Mouse (Mus musculus): ENCODE data around the gene Gm7029. TPM values are rescaled to one million over a fixed set of nuclear protein-coding genes. Genes with fewer than 3 reads are reported as not detected.
A peak's percentile ranks its signal among the peaks of the same experiment; 100 is the strongest.

Gm7029 gene
- polyA plus RNA-seq, 1 experiment from 2014 or later = not detected

GRCm38 (mm10) chr17:33909077-33909868 lies 35.6 kb downstream of the Gm7029 start, which contains the start of gene Daxx:
Gene Daxx, plus strand, starts transcription at chr17:33909414.
- WGBS (ENCODE audit: insufficient replicate concordance) = under 1% methylated on average over 68 of the region's 68 CpGs
- Histone ChIP-seq H3K9me3 (replicated peaks) (no peaks in the 10 kb centered on the region), H3K4me1 (peaks cover 55% of the 10 kb centered on the region), H3K9ac (peak within 1 kb of the TSS; percentile 90), H3K4me3 (peak within 1 kb of the TSS; percentile 80), H3K36me3 (peaks cover 39% of the 10 kb centered on the region), H3K27ac (peak within 1 kb of the TSS; percentile 91), H3K27me3 (replicated peaks) (no peaks in the 10 kb centered on the region), H3K4me2 (peak within 1 kb of the TSS; percentile 98)
- ATAC-seq = peak; percentile 93

- Histone ChIP-seq H3K27me3 (replicated peaks) (no peaks in the 10 kb centered on the region), H3K9ac (peak overlapping the region; percentile 90), H3K36me3 (peaks cover 45% of the 10 kb centered on the region), H3K4me3 (peak overlapping the region; percentile 80), H3K4me1 (peaks cover 56% of the 10 kb centered on the region), H3K9me3 (replicated peaks) (no peaks in the 10 kb centered on the region), H3K27ac (peak overlapping the region; percentile 91), H3K4me2 (peak overlapping the region; percentile 98)
- under 1% methylated on average over 14 of the region's 14 CpGs for WGBS (ENCODE audit: insufficient replicate concordance)
- ATAC-seq = no peak
Measured at GRCm38 (mm10) chr17:33909869-33910250, 36.2 kb downstream of the Gm7029 start.

- ATAC-seq = no peak
- Histone ChIP-seq H3K36me3 (peaks cover 49% of the 10 kb centered on the region), H3K27ac (peak overlapping the region; percentile 91), H3K9me3 (replicated peaks) (no peaks in the 10 kb centered on the region), H3K27me3 (replicated peaks) (no peaks in the 10 kb centered on the region), H3K9ac (peak overlapping the region; percentile 90), H3K4me1 (peaks cover 59% of the 10 kb centered on the region), H3K4me3 (peak overlapping the region; percentile 80), H3K4me2 (peak overlapping the region; percentile 98)
- 44% methylated on average over 11 of the region's 11 CpGs for WGBS (ENCODE audit: insufficient replicate concordance)
Measured at GRCm38 (mm10) chr17:33910346-33911051, 36.9 kb downstream of the Gm7029 start.

GRCm38 (mm10) chr17:33911052-33911812 lies 37.6 kb downstream of the Gm7029 start:
- no peak for ATAC-seq
- no peaks in the 10 kb centered on the region for H3K27me3 ChIP-seq (replicated peaks)

GRCm38 (mm10) chr17:33911813-33912414 lies 38.3 kb downstream of the Gm7029 start:
- WGBS (ENCODE audit: insufficient replicate concordance) = 92% methylated on average over 28 of the region's 28 CpGs
- peaks cover 51% of the 10 kb centered on the region for H3K36me3 ChIP-seq

More at GRCm38 (mm10) chr17:33911052-33911812, 37.6 kb downstream of the Gm7029 start:
- no peak overlapping the region for H3K4me3 ChIP-seq
- no peak overlapping the region for H3K9ac ChIP-seq
- peaks cover 49% of the 10 kb centered on the region for H3K36me3 ChIP-seq
- no peak overlapping the region; the same call in 1 of the 2 replicates for H3K27ac ChIP-seq
- 85% methylated on average over 31 of the region's 31 CpGs for WGBS (ENCODE audit: insufficient replicate concordance)
- H3K9me3 ChIP-seq (replicated peaks) = no peaks in the 10 kb centered on the region
- peaks cover 59% of the 10 kb centered on the region for H3K4me1 ChIP-seq
- H3K4me2 ChIP-seq = no peak overlapping the region

GRCm38 (mm10) chr17:33913264-33913663 lies 39.6 kb downstream of the Gm7029 start:
- Histone ChIP-seq H3K9me3 (replicated peaks) (peaks cover 16% of the 10 kb centered on the region), H3K4me1 (peaks cover 66% of the 10 kb centered on the region), H3K27ac (peak overlapping the region; percentile 7; the same call in 1 of the 2 replicates), H3K4me2 (no peak overlapping the region), H3K36me3 (peaks cover 65% of the 10 kb centered on the region), H3K27me3 (replicated peaks) (no peaks in the 10 kb centered on the region), H3K9ac (no peak overlapping the region), H3K4me3 (no peak overlapping the region)
- no peak for ATAC-seq
- 85% methylated on average over 10 of the region's 10 CpGs for WGBS (ENCODE audit: insufficient replicate concordance)

More at GRCm38 (mm10) chr17:33911813-33912414, 38.3 kb downstream of the Gm7029 start:
- ATAC-seq = no peak
- Histone ChIP-seq H3K4me1 (peaks cover 65% of the 10 kb centered on the region), H3K9me3 (replicated peaks) (peaks cover 2% of the 10 kb centered on the region; the same call in 1 of the 2 replicates), H3K27ac (no peak overlapping the region), H3K27me3 (replicated peaks) (no peaks in the 10 kb centered on the region), H3K9ac (no peak overlapping the region), H3K4me3 (no peak overlapping the region), H3K4me2 (no peak overlapping the region)

- peaks cover 66% of the 10 kb centered on the region for H3K4me1 ChIP-seq
- no peaks in the 10 kb centered on the region for H3K27me3 ChIP-seq (replicated peaks)
- peaks cover 68% of the 10 kb centered on the region for H3K36me3 ChIP-seq
- 0 out of 2 replicates have a peak overlapping the region, but pooled peaks have one; percentile 7 for H3K27ac ChIP-seq
- ATAC-seq = no peak
- H3K4me2 ChIP-seq = no peak overlapping the region
- H3K9me3 ChIP-seq (replicated peaks) = peaks cover 18% of the 10 kb centered on the region
- no peak overlapping the region for H3K4me3 ChIP-seq
- 84% methylated on average over 8 of the region's 8 CpGs for WGBS (ENCODE audit: insufficient replicate concordance)
- H3K9ac ChIP-seq = no peak overlapping the region
Measured at GRCm38 (mm10) chr17:33913905-33914304, 40.3 kb downstream of the Gm7029 start.

- WGBS (ENCODE audit: insufficient replicate concordance) = 71% methylated on average over 13 of the region's 13 CpGs
- peak overlapping the region; percentile 82 for H3K9ac ChIP-seq
- peaks cover 18% of the 10 kb centered on the region for H3K9me3 ChIP-seq (replicated peaks)
- H3K27me3 ChIP-seq (replicated peaks) = no peaks in the 10 kb centered on the region
- peak overlapping the region; percentile 87 for H3K27ac ChIP-seq
- H3K4me1 ChIP-seq = peaks cover 70% of the 10 kb centered on the region
- no peak for ATAC-seq
- H3K4me2 ChIP-seq = peak overlapping the region; percentile 97
- peaks cover 68% of the 10 kb centered on the region for H3K36me3 ChIP-seq
- H3K4me3 ChIP-seq = peak overlapping the region; percentile 74
Measured at GRCm38 (mm10) chr17:33914969-33915391, 41.3 kb downstream of the Gm7029 start.

GRCm38 (mm10) chr17:33915671-33916250 lies 42.1 kb downstream of the Gm7029 start, which contains the start of the genes Tapbp and Zbtb22:
Gene Tapbp, plus strand, starts transcription at chr17:33915899.
Gene Zbtb22, plus strand, starts transcription at chr17:33915904.
- Histone ChIP-seq H3K4me2 (peak within 1 kb of the TSS; percentile 97), H3K9ac (peak within 1 kb of the TSS; percentile 82), H3K9me3 (replicated peaks) (peaks cover 18% of the 10 kb centered on the region), H3K36me3 (peaks cover 64% of the 10 kb centered on the region), H3K4me1 (peaks cover 65% of the 10 kb centered on the region), H3K27me3 (replicated peaks) (no peaks in the 10 kb centered on the region), H3K4me3 (peak within 1 kb of the TSS; percentile 74), H3K27ac (peak within 1 kb of the TSS; percentile 87)
- WGBS (ENCODE audit: insufficient replicate concordance) = under 1% methylated on average over 33 of the region's 34 CpGs
- peak; percentile 86 for ATAC-seq

GRCm38 (mm10) chr17:33916294-33916693 lies 42.7 kb downstream of the Gm7029 start:
- Histone ChIP-seq H3K4me1 (peaks cover 66% of the 10 kb centered on the region), H3K4me3 (peak overlapping the region; percentile 74), H3K9me3 (replicated peaks) (peaks cover 18% of the 10 kb centered on the region), H3K36me3 (peaks cover 59% of the 10 kb centered on the region), H3K4me2 (peak overlapping the region; percentile 97), H3K27me3 (replicated peaks) (no peaks in the 10 kb centered on the region), H3K9ac (peak overlapping the region; percentile 82), H3K27ac (peak overlapping the region; percentile 87)
- no peak for ATAC-seq
- WGBS (ENCODE audit: insufficient replicate concordance) = 4% methylated on average over 16 of the region's 20 CpGs

Measured in liver, embryonic 12.5 days (tissue).